Mouse (Mus musculus) lung, postnatal 36 days (tissue): ENCODE data around the gene Dab1.

Experiments
- DNase-seq: peaks from one replicate; pipeline ENCODE4 v3.0.0; 2022; ENCODE audit warnings: mixed read lengths

Gene Dab1

DNA sequence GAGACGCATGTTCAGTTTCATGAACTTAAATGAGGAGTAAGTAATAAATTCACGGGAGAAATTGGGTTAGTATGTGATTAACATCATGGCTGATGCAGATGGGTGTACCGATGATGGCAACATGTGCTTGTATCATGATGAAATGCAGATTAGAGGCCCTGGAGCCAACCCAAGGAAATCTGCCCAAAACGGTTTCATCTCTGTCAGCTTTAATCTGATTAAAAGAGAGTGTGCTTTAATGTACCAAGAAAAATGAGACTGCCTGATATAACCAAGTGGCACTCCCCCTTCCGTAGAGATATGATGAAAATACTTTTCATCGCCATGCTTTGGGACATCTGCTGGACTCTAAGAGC, 494.8 kb downstream of the Dab1 start:
- no peak for DNase-seq

DNA sequence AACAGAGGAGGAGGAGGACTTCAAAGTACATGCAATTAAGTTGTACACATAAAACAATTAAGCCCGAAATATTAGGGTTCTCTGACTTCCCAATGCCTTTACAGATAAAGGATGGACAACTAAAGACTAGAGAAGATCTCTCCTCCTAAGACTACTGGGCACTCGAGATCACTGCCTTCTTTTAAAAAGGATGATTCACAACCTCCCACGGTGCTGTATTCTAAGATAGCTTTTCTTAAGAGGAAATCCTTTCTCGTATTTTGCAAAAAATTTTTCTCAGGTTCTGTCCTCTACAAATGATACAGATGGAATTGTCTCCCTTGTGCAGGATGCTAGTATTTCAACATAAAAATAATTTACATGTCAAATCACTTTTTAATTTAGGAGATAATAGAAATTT, 500.9 kb downstream of the Dab1 start:
- no peak for DNase-seq

DNA sequence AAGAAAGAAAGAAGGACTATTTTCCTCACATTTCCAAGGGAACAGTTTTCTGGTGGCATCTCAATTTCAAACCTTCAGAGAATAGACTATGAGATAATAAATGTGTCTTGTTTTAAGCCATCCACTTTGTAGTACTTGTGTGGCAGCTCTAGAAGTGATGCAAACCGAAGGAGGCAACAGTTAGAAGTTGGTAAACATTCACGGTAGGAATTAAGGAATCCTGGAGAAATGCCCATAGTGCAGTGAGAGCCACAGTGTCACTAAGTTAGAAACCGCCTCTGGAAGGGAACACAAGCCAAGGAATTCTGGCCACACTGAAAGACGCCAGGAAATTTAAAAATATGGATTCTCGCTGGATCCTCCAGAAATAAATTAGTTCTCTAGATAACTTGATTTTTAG, 502.8 kb downstream of the Dab1 start:
- no peak for DNase-seq

DNA sequence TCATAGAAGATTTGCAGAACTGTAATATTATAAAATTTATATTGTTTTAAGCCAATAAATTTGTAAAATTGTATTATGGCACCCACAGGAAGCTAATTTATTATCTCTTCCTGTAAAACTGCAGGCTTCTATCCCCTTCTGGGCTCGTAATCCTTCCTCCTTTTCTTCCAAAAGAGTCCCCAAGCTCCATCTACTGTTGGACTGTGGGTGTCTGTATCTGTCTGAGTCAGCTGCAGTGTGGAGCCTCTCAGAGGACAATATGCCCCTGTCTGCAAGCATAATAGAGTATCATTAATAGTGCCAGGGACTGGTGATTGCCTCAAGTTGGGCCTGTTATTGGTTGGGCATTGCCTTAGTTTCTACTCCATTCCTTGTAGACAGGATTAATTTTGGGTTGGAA, 503.2 kb downstream of the Dab1 start:
- DNase-seq: no peak

DNA sequence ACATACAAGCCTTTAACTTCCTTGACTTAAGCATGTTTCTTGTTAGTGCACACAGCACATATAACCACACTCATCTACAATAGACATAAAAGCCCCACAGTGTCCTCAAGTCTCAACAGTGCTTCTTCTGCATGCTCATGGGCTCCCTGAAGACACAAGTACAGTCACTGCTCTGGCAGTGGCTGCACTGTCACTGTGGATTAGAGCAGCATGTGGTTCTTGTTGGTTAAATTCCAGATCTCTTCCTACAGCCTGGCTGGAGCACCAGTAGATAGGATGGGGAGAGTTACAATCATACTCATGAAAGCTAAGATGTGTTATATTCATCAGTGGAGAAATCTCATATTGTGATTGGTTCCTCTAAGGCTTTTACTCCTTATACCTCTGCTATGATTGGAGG, 534.5 kb downstream of the Dab1 start:
- DNase-seq: no peak

DNA sequence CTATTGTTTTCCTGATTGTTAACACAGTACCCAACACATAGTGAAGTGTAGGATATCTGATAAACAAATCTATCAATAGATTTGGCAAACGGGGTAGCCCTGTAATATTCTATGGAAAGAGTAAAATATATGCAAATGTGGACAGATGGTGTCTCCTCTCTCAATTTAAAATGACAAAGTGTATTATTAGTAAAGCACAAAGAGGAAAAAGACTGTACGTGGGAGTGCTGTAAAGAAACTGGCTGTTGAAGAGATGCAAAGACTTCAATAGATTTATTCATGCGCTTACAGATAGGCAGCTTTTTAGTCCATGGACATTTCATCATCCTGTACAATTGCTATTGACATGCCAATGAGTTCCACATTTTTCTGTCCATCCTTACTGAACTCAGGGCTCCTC, 558.9 kb downstream of the Dab1 start:
- no peak for DNase-seq

DNA sequence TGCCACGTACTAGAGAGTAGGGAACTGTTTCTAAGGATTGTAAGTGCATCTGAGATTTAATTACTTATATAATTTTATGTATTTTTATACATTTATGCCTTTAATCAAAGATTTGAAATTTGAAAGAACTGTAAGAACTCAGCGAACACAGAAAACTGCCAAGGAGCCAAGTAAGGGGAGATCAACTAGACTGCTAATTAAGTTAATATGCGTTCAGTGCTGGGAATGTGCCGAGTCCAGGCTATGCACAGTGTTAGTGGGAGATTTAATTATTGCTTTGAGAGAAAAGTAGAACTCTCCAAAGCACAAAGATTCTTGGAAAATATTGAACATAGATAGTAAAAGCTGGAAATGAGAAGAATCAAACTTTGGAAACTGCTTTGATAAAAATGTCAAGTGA, 567.2 kb downstream of the Dab1 start:
- DNase-seq: no peak

DNA sequence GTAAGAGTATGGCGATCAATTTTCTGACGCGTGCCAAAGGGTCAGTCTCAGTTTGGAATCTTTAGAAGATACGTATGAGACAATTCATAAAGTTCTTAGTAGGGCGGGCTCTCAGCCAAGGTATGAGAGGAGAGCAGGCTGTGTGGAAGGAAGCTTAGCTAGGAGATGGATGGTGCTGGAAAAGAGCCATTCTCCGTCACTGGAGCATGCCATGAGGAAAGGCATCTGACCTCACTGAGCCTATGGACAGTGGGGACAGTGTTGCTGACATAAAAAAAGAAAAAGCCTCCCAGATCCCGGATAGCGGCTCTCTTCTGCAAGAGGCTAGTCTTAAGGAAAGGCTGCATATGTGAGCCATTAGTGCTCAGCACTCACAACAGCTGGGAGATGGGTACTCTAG, 579.5 kb downstream of the Dab1 start:
- DNase-seq: no peak

DNA sequence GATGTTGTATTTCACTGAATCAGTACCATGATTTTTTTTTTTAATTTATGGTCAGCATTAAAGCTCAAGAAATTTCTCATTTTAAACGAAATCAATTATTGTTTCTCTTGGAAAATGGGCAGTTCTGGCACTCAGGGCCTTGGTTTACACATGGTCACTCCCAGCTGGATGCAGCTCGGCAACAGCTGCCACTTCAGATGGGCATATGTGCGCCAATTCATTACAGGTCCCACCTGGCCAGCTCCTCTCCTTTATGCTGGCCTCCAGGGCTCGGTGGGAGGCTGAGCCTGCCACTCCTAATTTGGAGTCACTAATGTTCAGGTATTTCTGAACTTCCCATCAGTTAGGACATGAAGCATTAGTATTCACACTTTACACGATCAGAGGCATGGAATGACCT, 582.5 kb downstream of the Dab1 start:
- no peak for DNase-seq

DNA sequence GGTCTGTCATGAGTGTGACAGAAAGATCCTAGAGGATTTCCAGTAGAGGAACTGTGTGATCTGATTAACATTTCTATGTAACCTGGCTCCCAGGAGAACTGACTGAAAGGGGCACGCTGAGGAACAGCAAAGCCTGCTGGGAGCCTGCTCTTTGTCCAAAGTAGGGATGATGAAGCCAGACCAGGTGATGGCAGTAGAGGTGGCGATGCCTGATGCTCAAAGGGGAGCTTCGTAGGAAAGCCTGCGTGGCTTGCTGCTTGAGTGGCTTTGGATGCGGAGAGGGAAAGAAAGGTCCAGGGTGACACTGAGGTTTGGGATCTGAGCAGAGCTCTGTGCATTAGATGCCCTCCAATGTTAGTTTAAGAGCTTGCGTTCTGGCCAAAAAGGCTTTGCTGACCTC, 584.9 kb downstream of the Dab1 start:
- no peak for DNase-seq

DNA sequence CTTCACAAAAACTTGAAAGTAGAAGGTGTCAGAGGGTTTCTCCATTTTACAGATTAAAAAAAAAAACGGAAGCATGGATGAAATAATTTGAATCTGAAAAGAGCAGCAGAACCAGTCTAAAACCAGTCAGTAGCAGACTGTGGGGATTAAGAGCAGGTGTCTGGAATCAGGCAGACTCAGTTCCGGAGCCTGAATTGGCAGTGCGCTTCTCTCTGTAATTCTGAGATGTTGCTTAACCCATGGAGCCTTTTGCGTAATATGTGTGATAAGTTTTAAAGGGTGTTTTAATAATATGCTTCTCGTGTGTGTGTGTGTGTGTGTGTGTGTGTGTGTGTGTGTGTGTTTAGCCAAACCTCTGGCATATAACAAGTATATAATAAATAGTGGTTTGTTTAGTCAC, 587.5 kb downstream of the Dab1 start:
- peak; percentile 1 for DNase-seq

DNA sequence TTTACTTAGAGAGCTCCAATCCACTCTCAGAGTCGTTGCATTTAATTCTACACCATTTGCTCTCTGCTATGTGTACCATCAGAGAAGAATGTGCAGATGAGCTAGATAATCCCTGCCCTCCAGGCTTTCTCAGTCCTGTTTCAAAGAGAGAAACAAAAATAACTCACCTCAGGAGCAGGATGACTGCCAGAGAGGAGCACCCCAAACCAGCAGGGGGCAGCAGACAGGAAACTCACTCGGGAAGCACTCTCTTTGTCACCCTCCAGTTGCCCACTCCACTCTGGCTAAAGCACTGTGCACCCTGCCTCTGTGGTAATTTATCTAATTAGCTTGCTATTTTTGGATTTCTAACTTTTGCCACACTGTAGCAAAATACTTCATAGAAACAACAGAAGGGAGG, 589.9 kb downstream of the Dab1 start:
- peak; percentile 15 for DNase-seq

DNA sequence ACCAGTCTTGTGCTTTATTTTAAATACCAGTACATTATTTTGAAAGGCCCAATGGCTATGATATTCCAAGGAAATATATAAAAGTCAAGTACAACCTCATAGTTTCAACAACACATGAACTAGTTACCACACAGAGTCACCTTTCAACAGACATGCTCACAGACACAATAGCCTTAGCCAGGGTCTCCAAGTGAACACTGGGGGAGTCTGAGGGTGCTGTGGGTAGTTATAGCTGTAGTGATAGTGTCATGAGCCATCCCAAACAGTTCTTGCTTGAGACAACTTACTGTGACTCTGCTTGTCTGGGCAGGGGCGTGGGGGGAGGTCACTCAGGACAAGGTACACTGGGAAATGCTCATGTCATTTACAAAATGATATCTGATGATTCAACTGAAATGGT, 591.6 kb downstream of the Dab1 start:
- no peak for DNase-seq

DNA sequence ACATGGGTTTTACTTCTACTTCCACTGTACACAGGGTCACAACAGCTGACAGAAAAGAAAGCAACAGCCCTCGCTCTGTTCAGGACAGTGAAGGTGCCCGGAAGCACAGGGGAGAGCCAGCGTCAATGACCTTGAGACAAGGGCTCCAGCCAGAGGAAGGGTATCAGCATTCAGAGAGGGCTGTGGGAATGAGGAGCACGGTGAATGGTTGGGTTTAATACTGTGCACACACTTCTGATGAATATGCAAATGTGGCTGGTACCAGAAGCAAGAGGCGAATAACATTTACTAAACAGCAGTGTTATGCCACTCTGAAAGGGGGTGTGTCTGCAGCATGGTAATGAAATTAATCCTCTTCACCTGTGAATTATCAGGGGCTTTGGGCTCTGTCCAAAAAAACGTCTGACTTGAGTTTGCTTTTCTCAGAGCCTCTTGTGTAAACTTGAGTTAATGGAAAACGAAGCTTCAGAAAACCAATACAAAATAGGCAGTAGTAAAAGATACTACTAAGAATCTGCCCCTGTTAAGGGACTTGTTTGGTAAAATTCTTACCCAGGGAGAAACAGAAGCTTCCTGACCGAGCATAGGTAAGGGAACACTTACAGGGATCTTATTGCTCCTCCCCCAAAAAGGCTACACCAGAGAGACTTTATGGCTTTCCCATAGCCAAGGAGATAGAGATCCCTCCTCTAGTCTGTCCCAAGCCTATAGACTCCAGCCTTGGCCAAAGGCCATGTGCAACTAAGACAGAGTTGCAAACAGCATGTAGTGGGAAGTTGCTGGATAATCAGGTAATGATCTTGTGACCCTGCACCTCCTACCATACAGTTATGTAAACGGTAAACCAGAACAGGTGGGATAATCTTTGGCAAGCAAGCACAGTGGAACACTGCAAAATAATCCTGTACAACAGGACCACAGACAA, 592.6 kb downstream of the Dab1 start:
- DNase-seq: no peak

DNA sequence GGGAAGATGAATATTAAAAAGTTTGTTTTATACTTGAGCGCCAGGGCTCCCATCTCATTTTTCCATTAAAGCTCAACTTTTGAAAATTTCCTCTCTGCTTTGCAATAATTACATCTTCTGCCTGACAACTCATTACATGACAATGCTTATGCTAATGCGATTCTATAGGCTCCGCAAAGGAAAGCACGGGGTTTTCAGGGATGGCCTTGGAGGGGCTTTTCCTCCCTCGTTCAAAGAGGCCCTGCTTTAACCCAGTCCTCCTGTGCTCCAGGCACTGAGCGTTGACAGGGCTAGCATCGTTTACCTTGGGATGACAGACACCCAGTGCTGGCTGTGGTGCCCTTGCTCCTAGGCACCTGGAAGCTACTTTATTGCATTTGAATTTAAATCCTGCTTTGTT, 595.6 kb downstream of the Dab1 start:
- DNase-seq: no peak

DNA sequence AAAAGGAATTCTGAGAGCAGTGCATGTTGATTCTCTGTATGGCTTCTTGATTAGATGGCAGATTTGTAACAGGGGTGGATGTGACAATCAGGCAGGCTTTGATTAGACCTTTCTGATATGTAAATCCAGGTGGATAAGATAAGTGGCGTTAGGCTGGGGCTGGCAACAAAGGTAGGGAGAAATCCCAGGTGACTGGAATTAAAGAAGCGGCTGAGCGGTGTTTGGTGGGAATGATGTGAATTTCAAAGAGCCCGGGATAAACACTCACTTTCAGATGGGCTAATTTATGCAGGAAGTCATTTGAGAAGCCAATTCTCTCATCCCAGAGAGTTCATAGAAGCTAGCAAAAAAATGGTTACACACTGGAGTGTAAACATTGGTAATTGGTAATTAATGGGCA, 598.2 kb downstream of the Dab1 start:
- no peak for DNase-seq

DNA sequence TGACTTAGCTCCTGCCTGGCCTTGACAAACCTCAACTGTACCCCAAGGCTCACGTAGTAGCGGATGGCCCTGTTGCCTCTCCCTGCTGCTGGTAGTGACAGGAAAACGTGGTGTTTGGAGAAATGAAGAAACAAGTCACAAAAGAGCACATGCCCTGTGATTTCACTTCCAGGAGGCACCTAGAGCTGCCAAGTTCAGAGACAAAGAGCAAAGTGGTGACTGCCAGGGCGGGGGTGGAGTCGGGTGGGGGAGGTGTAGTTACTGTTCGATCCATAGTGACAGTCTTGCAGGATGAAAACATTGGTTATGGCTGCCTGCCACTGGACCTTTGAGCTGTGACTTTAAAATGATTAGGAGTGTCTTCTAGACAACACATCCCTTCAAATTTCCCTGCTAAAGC, 599.6 kb downstream of the Dab1 start:
- DNase-seq: no peak

DNA sequence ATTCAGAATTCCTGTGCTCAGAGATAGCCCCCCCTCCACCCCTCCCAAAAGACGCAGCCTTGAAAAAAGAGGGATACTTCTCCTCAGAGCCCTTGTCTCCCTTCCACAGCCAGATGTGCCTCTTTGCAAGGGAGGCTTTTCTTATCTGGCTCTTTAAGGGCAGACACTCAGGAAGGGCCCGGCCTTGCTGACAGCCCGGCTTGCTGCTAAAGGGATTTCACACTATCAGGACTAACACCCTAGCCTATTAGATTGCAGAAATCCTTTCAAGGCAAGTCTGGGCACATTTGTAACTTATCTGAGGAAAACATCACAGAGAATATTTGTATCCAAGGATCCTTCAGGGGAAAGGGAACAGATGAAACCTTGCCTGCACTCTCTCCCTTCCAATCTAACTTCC, 600.9 kb downstream of the Dab1 start:
- no peak for DNase-seq

DNA sequence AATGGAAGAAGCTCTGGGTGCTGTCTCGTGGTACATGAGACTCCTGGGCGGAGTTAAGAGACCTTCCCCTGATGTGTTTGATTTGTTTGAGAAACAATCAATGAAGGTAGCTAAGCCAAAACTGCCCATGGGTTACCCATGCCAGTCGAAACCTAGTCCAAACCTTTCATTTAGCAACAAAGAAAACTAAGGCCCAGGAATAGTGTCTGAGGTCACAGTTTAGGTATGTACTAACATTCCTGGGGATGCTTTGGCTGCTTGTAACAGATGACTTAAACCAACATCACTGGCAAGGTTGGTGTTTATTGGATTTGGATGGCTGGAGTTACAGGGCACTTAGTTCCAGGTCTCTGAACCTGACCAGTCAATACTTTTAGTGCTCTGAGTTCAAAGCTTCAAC, 610.1 kb downstream of the Dab1 start:
- DNase-seq: no peak

DNA sequence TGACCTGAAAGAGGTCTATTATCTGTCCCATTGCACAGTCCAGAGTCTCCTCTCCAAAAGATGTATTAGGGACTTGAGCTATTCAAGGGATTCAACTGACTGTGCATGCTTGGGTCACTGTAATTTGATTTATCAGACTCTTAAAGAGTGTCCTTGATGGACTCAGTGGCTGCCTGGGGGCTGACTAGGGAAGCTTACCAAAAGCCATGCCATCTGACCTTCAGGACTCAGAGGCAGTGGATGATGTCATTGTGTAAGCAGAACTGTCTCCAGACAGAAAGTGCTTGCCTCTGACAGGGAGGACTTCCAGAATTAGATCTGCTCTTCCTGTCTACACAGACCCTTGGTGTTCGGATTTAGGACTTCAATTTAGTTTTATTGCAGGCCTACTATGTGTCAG, 627.3 kb downstream of the Dab1 start:
- no peak for DNase-seq

DNA sequence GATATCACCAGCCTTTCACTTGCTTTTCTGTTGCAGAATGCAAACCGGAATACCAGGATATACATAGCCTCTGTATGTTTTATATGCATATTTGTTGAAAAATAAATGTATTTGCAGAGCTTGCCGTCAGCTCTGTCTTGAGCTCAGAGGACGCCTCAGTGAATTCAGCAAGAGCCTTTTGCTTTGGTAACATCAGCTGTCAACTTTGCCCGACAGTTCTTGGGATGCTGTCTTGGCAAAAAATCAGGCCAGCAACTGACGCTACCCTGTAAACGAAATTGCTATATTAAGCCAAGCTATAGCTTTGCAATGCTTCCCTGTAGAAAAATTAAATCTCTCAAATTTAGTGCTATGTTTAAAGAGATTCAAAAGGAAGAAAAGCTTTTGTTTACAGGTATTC, 630.3 kb downstream of the Dab1 start:
- DNase-seq: no peak

DNA sequence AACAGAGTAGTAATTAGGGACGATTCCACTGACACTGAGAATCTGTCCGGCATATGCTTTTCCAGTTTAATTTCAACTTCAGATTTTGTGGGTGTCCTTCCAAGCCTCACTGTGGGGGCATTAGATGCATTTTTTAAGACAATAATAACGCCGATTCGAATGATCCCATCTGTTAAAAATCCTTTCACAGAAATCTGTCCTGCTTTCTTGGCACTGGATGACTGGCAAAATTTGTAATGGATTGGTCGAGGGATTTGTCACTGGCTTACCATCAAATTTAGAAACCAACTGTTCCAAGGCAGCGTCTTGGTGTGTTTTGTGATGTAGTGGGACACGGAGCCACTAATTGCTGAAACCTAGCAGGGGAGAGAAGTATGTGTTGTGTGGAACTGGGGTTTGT, 638.6 kb downstream of the Dab1 start:
- no peak for DNase-seq

DNA sequence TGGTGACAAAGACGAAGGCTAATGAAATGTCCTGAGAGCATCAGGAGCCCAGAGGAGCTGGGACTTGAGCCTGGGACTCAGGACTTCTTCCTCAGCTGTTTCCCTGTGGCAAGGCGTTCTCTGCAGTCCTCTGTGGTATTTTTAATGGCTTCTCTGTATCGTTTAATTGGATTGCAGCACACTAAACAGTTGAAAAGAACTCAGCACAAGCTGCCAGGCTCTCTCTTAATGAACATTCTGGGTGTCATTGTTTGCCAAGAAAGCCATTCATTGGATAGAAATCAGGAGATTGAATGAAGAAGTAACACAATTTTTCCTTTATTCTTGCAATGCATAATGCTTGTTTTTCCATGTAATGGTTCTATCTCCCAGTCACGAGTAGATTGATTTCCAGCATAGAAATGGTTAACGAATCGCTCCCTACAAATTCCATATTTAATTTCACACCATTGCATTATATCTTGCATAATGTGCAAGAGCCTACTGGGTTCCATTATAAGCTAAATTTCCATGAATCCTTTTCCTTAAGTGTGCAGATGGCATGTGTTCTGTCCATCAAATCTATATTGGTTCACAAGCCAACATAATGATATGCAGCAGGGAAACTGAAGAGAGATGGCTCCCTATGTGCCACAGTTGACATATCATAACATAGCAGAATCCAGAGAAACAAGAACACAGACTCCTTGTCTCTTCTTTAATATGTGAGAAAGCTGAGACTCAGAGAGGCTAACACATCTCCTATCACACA, 650.4 kb downstream of the Dab1 start:
- DNase-seq: no peak

DNA sequence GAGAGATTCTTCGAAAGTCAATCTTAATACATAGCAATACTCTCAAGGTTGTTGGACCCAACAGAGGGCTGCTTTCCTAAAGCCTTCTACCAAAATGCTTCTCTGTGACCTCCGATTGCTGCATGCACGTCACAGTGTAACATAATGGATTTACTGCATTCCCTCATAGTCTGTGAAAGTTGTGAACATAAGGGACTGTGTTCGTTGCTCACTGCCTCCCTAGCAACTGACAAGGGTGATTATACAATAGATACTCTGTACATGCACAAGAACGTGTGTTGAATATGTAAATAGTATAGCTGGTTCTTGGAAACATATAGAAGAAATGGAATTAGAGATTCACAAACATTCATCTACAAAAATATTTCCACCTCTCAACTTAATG, 651.0 kb downstream of the Dab1 start:
- no peak for DNase-seq

DNA sequence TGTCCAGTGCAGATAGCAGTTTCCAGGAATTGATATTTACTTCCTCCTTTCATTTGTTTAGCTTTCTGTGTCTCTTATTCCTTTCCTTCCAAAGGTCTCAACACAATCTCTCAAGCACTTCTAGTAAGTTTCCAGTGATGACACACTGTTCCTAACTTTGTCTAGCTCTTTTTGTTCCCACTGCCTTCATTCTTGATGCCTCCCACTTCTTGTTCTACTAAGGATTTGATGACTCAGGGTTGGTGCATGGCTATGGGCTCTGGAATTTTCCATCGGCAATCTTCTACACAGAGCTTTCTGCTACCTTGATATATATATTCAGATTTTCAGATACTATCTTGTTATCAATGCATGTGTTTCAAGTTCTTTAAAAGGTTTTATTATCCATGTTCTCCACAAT, 656.1 kb downstream of the Dab1 start:
- DNase-seq: no peak
